Comparison of ENCODE assay signal across 9 mouse cellular contexts in the genomic region with DNA sequence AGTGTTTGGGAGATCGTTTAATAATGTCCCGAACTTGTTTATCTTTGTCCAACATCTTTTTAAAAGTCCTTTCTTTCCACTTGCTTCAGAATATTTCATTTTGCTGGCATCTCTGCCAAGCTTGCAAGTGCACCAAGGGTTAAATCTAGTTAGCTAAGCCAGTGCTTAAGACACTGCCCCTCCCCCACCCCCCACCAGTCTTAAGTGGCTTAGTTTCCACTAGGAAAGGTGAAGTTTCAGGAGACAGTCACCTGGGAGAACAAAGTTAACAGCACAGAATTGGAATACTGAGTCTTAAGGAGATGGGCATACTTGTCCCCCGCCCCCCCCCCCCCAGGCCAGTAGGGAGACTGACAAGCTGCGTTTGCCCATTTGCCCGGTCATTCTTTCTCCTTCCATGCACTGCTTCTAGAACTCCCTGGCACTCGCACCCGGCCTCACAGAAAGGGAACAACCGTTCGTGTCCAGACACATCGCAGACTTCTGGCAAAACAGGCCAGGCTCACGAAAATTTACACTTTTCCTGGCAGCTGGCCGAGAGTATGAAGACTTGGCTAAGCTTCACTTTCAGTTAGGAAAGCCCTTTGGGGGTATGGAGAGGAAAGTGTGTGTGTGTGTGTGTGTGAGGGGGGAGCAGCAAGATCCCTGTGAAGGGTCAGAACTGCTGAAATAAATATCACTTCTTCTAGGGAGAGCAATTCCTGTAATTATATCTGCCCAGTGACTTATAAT.
A peak's percentile ranks its signal among the peaks of the same experiment; 100 is the strongest.
DNase-seq lines count a peak whose midpoint lies in the region; ATAC-seq and TF ChIP-seq lines count a peak whose summit lies in the region.
"Had no signal": no experiment of that assay in that cellular context is flagged by ENCODE, and none has a peak within 500 bp of the region (broad histone marks: within the 10 kb centered on the region; RNA-seq: fewer than 3 reads in every experiment).

No protein-coding gene starts in this region.

- H3K36me3 ChIP-seq in limb, embryonic 11.5 days (ENCODE audit: control insufficient read depth, insufficient read depth, low read length): no peaks in the 10 kb centered on the region
- H3K36me3 ChIP-seq: liver, embryonic 13.5 days had no signal

- peaks cover 11% of the 10 kb centered on the region; the same call in 1 of the 2 replicates for H3K4me1 ChIP-seq in limb, embryonic 11.5 days (ENCODE audit: control insufficient read depth, insufficient read depth, low read length)
- H3K4me1 ChIP-seq: liver, embryonic 13.5 days had no signal

- whole genome bisulfite sequencing in limb, embryonic 11.5 days: 25% methylated on average over 12 of the region's 12 CpGs

- no peak overlapping the region for H3K27ac ChIP-seq in gastrocnemius, adult 2 months
- H3K27ac ChIP-seq in limb, embryonic 11.5 days (replicated peaks; ENCODE audit: low read depth, low read length): 0 out of 2 replicates have a peak overlapping the region, but pooled peaks have one; percentile 16
- H3K27ac ChIP-seq: liver, embryonic 13.5 days had no signal

- H3K9me3 ChIP-seq in limb, embryonic 11.5 days (ENCODE audit: control insufficient read depth, low read length): no peaks in the 10 kb centered on the region
- H3K9me3 ChIP-seq: liver, embryonic 13.5 days had no signal

- no peaks in the 10 kb centered on the region for H3K27me3 ChIP-seq in limb, embryonic 11.5 days (ENCODE audit: control insufficient read depth, insufficient read depth, low read length)
- H3K27me3 ChIP-seq: liver, embryonic 13.5 days had no signal

- TF ChIP-seq CTCF in gastrocnemius, adult 2 months (IDR thresholded peaks at IDR 0.05): no peak

- intact Hi-C loops in gastrocnemius, adult 2 months (cut with DNase I): no loop called here

- no peak for DNase-seq in gastrocnemius, adult 2 months
- DNase-seq in gastrocnemius, postnatal 4 days (ENCODE audit: low spot score in 2 of 2): no peak
- DNase-seq in urinary bladder, adult 18-20 months (ENCODE audit: low spot score in 2 of 2): peak; percentile 33 to 40
- no peak for DNase-seq in urinary bladder, postnatal 10 days (ENCODE audit: low spot score)
- peak; percentile 52 for DNase-seq in limb, embryonic 11.5 days (ENCODE audit: low spot score)
- DNase-seq in spleen, postnatal 4 days (ENCODE audit: low spot score in 2 of 2): no peak
- DNase-seq in MN1 (ENCODE audit: low spot score): no peak
- DNase-seq in thymus, postnatal 4 days: no peak
- DNase-seq: liver, embryonic 13.5 days had no signal

- no peak overlapping the region for H3K9ac ChIP-seq in limb, embryonic 11.5 days (ENCODE audit: low read length)
- H3K9ac ChIP-seq: liver, embryonic 13.5 days had no signal

- peak overlapping the region; percentile 20; the same call in 1 of the 2 replicates for H3K4me2 ChIP-seq in limb, embryonic 11.5 days (ENCODE audit: low read depth, severe bottlenecking)
- H3K4me2 ChIP-seq: liver, embryonic 13.5 days had no signal

- no peak for ATAC-seq in limb, embryonic 11.5 days (ENCODE audit: insufficient number of reproducible peaks, low FRiP score, low TSS enrichment, low read depth)

- H3K4me3 ChIP-seq in gastrocnemius, adult 2 months: peak overlapping the region; percentile 45
- no peak overlapping the region for H3K4me3 ChIP-seq in limb, embryonic 11.5 days (ENCODE audit: low read depth, low read length)
- H3K4me3 ChIP-seq: liver, embryonic 13.5 days had no signal

Comparison
In these comparisons a context has a peak if more than half of its experiments do, and no peak if none do; other contexts are left out.
1. DNase-seq: peak in urinary bladder, adult 18-20 months (2 of 2) and limb, embryonic 11.5 days (single experiment); none in gastrocnemius, adult 2 months (single experiment), gastrocnemius, postnatal 4 days (0 of 2), urinary bladder, postnatal 10 days (single experiment), spleen, postnatal 4 days (0 of 2), MN1 (single experiment) and thymus, postnatal 4 days (single experiment).